Mouse (Mus musculus) neural tube, embryonic 13.5 days (tissue): ENCODE data around the gene Mecom. TPM values are rescaled to one million over a fixed set of nuclear protein-coding genes. Genes with fewer than 3 reads are reported as not detected.

ENCODE experiments used
- ATAC-seq: fragments of 200-750 bp; cut with Nextera tagmentation; 2 replicates; pipeline ENCODE4 v1.8.0; 2017; ENCODE audit warnings: low read depth, mild to moderate bottlenecking, moderate TSS enrichment, moderate library complexity
- H3K27ac ChIP-seq: fragments of 300-500 bp; sonication (generic); replicated peaks from 2 replicates; pipeline ENCODE4 v1.5.1; 2015; ENCODE audit warnings: moderate library complexity, mild to moderate bottlenecking, inconsistent platforms
- H3K27me3 ChIP-seq: fragments of 300-500 bp; sonication (generic); 2 replicates; pipeline ENCODE4 v1.6.1; 2015; ENCODE audit warnings: mild to moderate bottlenecking, inconsistent platforms
- H3K36me3 ChIP-seq: fragments of 300-500 bp; sonication (generic); 2 replicates; pipeline ENCODE4 v1.6.1; 2015; ENCODE audit warnings: mild to moderate bottlenecking, inconsistent platforms
- H3K4me1 ChIP-seq: fragments of 300-500 bp; sonication (generic); replicated peaks from 2 replicates; pipeline ENCODE4 v1.6.1; 2015; ENCODE audit warnings: inconsistent platforms
- H3K4me2 ChIP-seq: fragments of 300-500 bp; sonication (generic); 2 replicates; pipeline ENCODE4 v1.6.1; 2015; ENCODE audit warnings: inconsistent platforms, mild to moderate bottlenecking, moderate library complexity
- H3K4me3 ChIP-seq: fragments of 300-500 bp; sonication (generic); 2 replicates; pipeline ENCODE4 v1.5.1; 2015; ENCODE audit warnings: mild to moderate bottlenecking, inconsistent platforms
- H3K9ac ChIP-seq: fragments of 300-500 bp; sonication (generic); 2 replicates; pipeline ENCODE4 v1.6.1; 2015; ENCODE audit warnings: moderate library complexity, mild to moderate bottlenecking, inconsistent platforms
- H3K9me3 ChIP-seq: fragments of 300-500 bp; sonication (generic); 2 replicates; pipeline ENCODE4 v1.6.1; 2016; ENCODE audit warnings: inconsistent platforms
- WGBS: fragments of 180-500 bp; shearing (Covaris S2); methylation state at CpG from one replicate; pipeline ENCODE4 v1.1.7; 2015; 5-methylcytosine and 5-hydroxymethylcytosine counted together
- polyA plus RNA-seq: library from polyadenylated mRNA; unstranded; fragments of >200 nt; fragmentation: Nextera tagmentation; extraction: Ambion mirVana; gene quantifications from 2 replicates; pipeline ENCODE4 v1.2.1, GENCODE M21; 2015

The Mecom gene
- polyA plus RNA-seq, 1 experiment from 2014 or later: 8.9 TPM

DNA sequence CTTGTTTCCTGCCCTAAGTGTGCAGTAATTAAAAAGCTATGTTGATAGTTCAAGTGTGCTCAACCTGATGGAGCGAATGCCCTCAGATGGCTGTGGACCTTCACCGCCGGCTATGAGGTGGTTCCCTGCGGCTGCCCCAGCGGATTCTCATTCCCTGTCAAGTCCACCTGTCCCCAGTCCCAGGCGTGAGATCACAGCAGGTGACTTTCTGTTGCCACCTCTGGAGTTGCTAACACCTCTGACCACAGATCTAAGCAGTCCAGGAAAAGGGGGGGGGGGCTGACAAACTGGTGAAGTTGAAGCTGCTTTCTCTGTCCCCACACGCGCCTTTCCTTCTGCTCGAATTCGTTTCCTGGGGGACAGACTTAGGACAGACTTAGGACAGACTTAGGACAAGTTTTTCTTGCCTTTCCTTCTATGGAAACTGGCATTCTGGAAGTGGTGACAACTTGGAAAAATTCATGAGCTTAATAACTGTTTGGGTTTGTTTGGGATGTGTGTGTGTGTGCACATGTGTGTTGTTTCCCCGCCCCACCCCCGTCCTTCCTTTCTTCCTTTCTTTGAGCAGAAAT lies 35.3 kb downstream of the Mecom start:
- H3K4me2 ChIP-seq: no peak overlapping the region
- H3K27me3 ChIP-seq: peaks cover 97% of the 10 kb centered on the region
- WGBS: 3% methylated on average over 12 of the region's 12 CpGs
- no peak overlapping the region for H3K27ac ChIP-seq
- H3K36me3 ChIP-seq: no peaks in the 10 kb centered on the region
- H3K9ac ChIP-seq: no peak overlapping the region
- H3K9me3 ChIP-seq: no peaks in the 10 kb centered on the region
- no peak for ATAC-seq
- H3K4me3 ChIP-seq: no peak overlapping the region
- peaks cover 49% of the 10 kb centered on the region for H3K4me1 ChIP-seq

DNA sequence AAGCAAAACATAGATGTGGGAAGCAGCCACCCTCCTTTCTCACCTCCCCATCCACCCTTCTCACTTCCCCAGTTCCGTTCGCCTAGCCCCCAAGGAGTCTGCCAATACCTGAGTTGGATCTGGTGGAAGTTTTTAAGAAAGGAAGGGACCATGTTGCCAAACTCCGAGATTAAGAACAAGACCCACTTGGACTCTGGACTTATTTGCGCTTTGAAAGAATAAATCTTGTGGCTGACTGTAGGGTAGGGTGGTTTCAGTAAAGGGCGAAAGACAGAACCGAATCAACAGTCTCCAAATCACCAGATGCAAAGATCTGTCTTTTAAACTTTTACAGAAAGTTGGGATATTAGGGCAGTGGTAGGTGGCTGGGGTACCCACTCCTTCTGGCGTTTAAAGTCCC lies 36.0 kb downstream of the Mecom start:
- Histone ChIP-seq H3K4me1 (peaks cover 56% of the 10 kb centered on the region), H3K9me3 (no peaks in the 10 kb centered on the region), H3K4me2 (no peak overlapping the region), H3K27ac (no peak overlapping the region), H3K36me3 (no peaks in the 10 kb centered on the region), H3K4me3 (no peak overlapping the region), H3K9ac (no peak overlapping the region), H3K27me3 (peaks cover 93% of the 10 kb centered on the region)
- WGBS: 6% methylated on average over 7 of the region's 7 CpGs
- ATAC-seq: no peak

DNA sequence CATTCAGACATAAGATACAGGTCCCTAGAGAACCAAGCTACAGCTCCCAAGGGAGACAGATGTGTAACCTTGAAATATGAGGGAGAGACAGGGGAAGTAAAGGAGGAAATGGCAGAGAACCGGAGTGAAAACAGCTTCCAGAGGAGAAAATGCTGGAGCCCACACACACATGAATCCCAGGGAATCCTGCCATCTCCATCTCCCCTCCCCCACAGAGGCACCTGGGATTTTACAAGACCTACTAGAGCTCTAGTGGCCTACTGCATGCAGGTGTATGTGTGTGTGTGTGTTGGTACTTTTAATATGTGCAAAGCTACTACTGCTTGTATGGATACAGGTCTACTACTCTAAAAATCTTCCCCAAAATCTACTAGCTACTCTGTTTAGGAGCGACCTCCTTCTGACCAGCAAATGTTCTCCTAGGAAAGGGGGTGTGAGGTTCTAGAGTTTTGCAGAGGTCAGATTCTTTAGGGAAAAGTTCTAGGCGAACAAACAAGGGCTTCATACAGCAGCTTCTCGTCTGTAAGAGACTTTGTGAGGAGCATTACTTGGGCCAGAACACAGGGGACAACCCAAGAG lies 36.7 kb downstream of the Mecom start:
- 6% methylated on average over 4 of the region's 4 CpGs for WGBS
- Histone ChIP-seq H3K4me3 (no peak overlapping the region), H3K9me3 (no peaks in the 10 kb centered on the region), H3K27me3 (peaks cover 88% of the 10 kb centered on the region), H3K4me1 (peaks cover 58% of the 10 kb centered on the region), H3K4me2 (no peak overlapping the region), H3K27ac (no peak overlapping the region), H3K9ac (no peak overlapping the region), H3K36me3 (no peaks in the 10 kb centered on the region)
- no peak for ATAC-seq

- Histone ChIP-seq H3K4me2 (no peak overlapping the region), H3K27ac (no peak overlapping the region), H3K4me1 (peaks cover 58% of the 10 kb centered on the region), H3K9ac (no peak overlapping the region), H3K4me3 (no peak overlapping the region), H3K27me3 (peaks cover 88% of the 10 kb centered on the region), H3K36me3 (no peaks in the 10 kb centered on the region), H3K9me3 (no peaks in the 10 kb centered on the region)
- ATAC-seq: no peak
- whole genome bisulfite sequencing: 2% methylated on average over 8 of the region's 8 CpGs
Observed at GRCm38 (mm10) chr3:30510646-30511045, 37.2 kb downstream of the Mecom start.

- H3K4me3 ChIP-seq: peak overlapping the region; percentile 50
Observed at GRCm38 (mm10) chr3:30510105-30510504, 37.7 kb downstream of the Mecom start.

GRCm38 (mm10) chr3:30508930-30509910 lies 38.6 kb downstream of the Mecom start:
- H3K4me1 ChIP-seq: peaks cover 45% of the 10 kb centered on the region

More at GRCm38 (mm10) chr3:30510105-30510504, 37.7 kb downstream of the Mecom start:
- Histone ChIP-seq H3K27ac (no peak overlapping the region; the same call in 1 of the 2 replicates), H3K27me3 (peaks cover 88% of the 10 kb centered on the region), H3K9ac (no peak overlapping the region), H3K36me3 (no peaks in the 10 kb centered on the region), H3K4me2 (peak overlapping the region; percentile 76), H3K9me3 (no peaks in the 10 kb centered on the region), H3K4me1 (peaks cover 54% of the 10 kb centered on the region)
- under 1% methylated on average over 16 of the region's 16 CpGs for WGBS
- ATAC-seq: no peak

DNA sequence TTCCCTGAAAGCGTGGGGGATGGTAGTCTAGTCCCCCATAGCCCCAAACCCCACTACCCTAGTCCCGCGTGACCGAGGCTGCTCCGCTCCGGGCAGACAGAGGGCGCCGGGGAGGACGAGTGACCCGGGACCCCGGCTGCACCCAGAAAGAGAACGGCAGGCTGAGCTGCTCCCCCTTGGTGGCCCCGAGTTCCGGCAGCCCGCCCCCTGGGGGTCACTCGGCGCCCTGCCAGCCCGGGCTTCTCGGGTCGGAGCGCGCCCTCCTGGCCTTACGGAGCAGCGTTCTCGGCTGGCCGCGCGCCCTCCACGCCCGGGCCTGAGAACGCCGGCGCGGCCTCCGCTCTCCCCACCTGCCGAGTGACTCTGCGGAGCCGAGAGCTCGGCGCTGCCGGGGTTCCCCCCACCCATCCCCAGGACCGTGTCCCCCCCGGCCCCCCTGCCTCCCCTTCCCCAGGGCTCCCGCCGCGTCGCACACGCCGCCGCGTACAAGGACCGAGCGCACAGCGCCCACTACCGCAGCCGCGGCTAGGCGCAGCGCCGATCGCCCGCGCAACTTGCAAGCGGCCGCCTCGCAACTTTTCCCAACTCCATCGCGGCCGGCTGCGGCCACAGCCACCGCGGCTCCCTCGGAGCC lies 39.4 kb downstream of the Mecom start:
- under 1% methylated on average over 64 of the region's 73 CpGs for WGBS
- Histone ChIP-seq H3K4me2 (peak overlapping the region; percentile 76), H3K36me3 (no peaks in the 10 kb centered on the region), H3K4me1 (peaks cover 38% of the 10 kb centered on the region), H3K9ac (peak overlapping the region; percentile 66), H3K27me3 (peaks cover 88% of the 10 kb centered on the region), H3K4me3 (peak overlapping the region; percentile 50), H3K9me3 (no peaks in the 10 kb centered on the region), H3K27ac (peak overlapping the region; percentile 70)
- peak; percentile 76 for ATAC-seq

More at GRCm38 (mm10) chr3:30508930-30509910, 38.6 kb downstream of the Mecom start:
- peak overlapping the region; percentile 66 for H3K9ac ChIP-seq
- no peaks in the 10 kb centered on the region for H3K36me3 ChIP-seq
- H3K27me3 ChIP-seq: peaks cover 88% of the 10 kb centered on the region
- no peaks in the 10 kb centered on the region for H3K9me3 ChIP-seq
- WGBS: under 1% methylated on average over 43 of the region's 55 CpGs
- H3K4me2 ChIP-seq: peak overlapping the region; percentile 76
- ATAC-seq: peak; percentile 25; the same call in 1 of the 2 replicates
- H3K27ac ChIP-seq: peak overlapping the region; percentile 70
- H3K4me3 ChIP-seq: peak overlapping the region; percentile 50

GRCm38 (mm10) chr3:30507576-30508295 lies 40.1 kb downstream of the Mecom start:
- peak overlapping the region; percentile 50 for H3K4me3 ChIP-seq
- peak overlapping the region; percentile 76 for H3K4me2 ChIP-seq
- H3K9me3 ChIP-seq: no peaks in the 10 kb centered on the region
- peak; percentile 54 for ATAC-seq
- H3K36me3 ChIP-seq: no peaks in the 10 kb centered on the region
- peak overlapping the region; percentile 70 for H3K27ac ChIP-seq
- peak overlapping the region; percentile 66 for H3K9ac ChIP-seq
- peaks cover 38% of the 10 kb centered on the region for H3K4me1 ChIP-seq
- WGBS: under 1% methylated on average over 41 of the region's 41 CpGs
- peaks cover 86% of the 10 kb centered on the region for H3K27me3 ChIP-seq

DNA sequence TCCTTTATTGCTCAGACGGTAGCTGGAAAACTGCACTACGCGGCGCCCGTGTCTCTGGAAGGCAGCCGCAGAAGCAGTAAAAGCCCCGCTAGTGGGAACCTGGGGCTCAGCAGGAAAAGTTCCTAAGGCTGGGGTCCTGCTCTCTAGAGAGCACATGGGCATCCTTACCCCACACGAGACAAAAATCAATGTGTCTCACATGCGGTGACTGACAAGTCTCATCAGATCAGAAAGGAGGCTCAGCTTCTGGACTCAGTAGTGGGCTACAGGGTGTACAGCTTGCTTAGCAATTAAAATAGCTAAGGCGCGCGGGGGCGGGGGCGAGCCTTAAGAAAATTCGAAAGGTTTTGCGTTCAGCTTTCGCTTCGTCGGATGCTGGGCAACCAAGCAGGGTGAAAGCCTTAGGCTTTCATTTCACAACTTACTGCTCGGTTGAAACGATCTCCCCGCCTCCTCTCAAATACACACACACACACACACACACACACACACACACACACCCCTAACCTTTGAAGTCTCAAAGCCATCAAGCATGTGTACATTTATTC lies 40.7 kb downstream of the Mecom start:
- H3K36me3 ChIP-seq: no peaks in the 10 kb centered on the region
- peaks cover 81% of the 10 kb centered on the region for H3K27me3 ChIP-seq
- under 1% methylated on average over 22 of the region's 22 CpGs for WGBS
- H3K9me3 ChIP-seq: no peaks in the 10 kb centered on the region
- peaks cover 38% of the 10 kb centered on the region for H3K4me1 ChIP-seq
- peak overlapping the region; percentile 50 for H3K4me3 ChIP-seq
- peak overlapping the region; percentile 70 for H3K27ac ChIP-seq
- peak overlapping the region; percentile 76 for H3K4me2 ChIP-seq
- no peak for ATAC-seq
- peak overlapping the region; percentile 66 for H3K9ac ChIP-seq

- peaks cover 77% of the 10 kb centered on the region for H3K27me3 ChIP-seq
- peaks cover 38% of the 10 kb centered on the region for H3K4me1 ChIP-seq
- no peak overlapping the region; the same call in 1 of the 2 replicates for H3K9ac ChIP-seq
- H3K4me3 ChIP-seq: peak overlapping the region; percentile 50
- no peaks in the 10 kb centered on the region for H3K36me3 ChIP-seq
- no peak for ATAC-seq
- 3% methylated on average over 17 of the region's 17 CpGs for WGBS
- H3K9me3 ChIP-seq: no peaks in the 10 kb centered on the region
- peak overlapping the region; percentile 76 for H3K4me2 ChIP-seq
- peak overlapping the region; percentile 70 for H3K27ac ChIP-seq
Observed at GRCm38 (mm10) chr3:30506329-30507027, 41.3 kb downstream of the Mecom start.
